Mouse (Mus musculus) liver, embryonic 16.5 days (tissue): ENCODE results near the gene Fam199x. TPM values are rescaled to one million over a fixed set of nuclear protein-coding genes. Genes with fewer than 3 reads are reported as not detected.

ENCODE experiments used
- ATAC-seq: fragments of 200-750 bp; cut with Nextera tagmentation; 2 replicates; pipeline ENCODE4 v1.8.0; 2017; ENCODE audit warnings: low read depth, mild to moderate bottlenecking, moderate number of reproducible peaks, moderate library complexity
- H3K27ac ChIP-seq: fragments of 300-500 bp; sonication (generic); 2 replicates; pipeline ENCODE4 v1.5.1; 2014; ENCODE audit warnings: mild to moderate bottlenecking, low read length
- H3K27me3 ChIP-seq: fragments of 300-500 bp; sonication (generic); 2 replicates; pipeline ENCODE4 v1.6.1; 2014; ENCODE audit warnings: low read depth, low read length, mixed read lengths; ENCODE audit not compliant: control insufficient read depth, insufficient read depth
- H3K36me3 ChIP-seq: fragments of 300-500 bp; sonication (generic); 2 replicates; pipeline ENCODE4 v1.6.1; 2014; ENCODE audit warnings: mild to moderate bottlenecking; ENCODE audit not compliant: control insufficient read depth, insufficient read depth
- H3K4me1 ChIP-seq: fragments of 300-500 bp; sonication (generic); 2 replicates; pipeline ENCODE4 v1.6.1; 2014; ENCODE audit warnings: low read depth, low read length, mixed read lengths; ENCODE audit not compliant: control insufficient read depth
- H3K4me2 ChIP-seq: fragments of 300-500 bp; sonication (generic); 2 replicates; pipeline ENCODE4 v1.6.1; 2014; ENCODE audit warnings: low read depth, low read length, mixed read lengths
- H3K4me3 ChIP-seq: fragments of 300-500 bp; sonication (generic); 2 replicates; pipeline ENCODE4 v1.5.1; 2014; ENCODE audit warnings: low read depth, mild to moderate bottlenecking, low read length
- H3K9ac ChIP-seq: fragments of 300-500 bp; sonication (generic); 2 replicates; pipeline ENCODE4 v1.6.1; 2014; ENCODE audit warnings: low read depth, low read length
- H3K9me3 ChIP-seq: fragments of 300-500 bp; sonication (generic); replicated peaks from 2 replicates; pipeline ENCODE4 v1.6.1; 2016; ENCODE audit warnings: low read length; ENCODE audit not compliant: control insufficient read depth
- WGBS: fragments of 180-500 bp; shearing (Covaris S2); extraction: QIAGEN DNeasy Blood & Tissue Kit; methylation state at CpG from one replicate; pipeline ENCODE4 v1.1.7; 2014; ENCODE audit not compliant: insufficient replicate concordance; 5-methylcytosine and 5-hydroxymethylcytosine counted together
- polyA plus RNA-seq: library from polyadenylated mRNA; unstranded; fragments of >200 nt; fragmentation: Nextera tagmentation; extraction: Ambion mirVana; gene quantifications from 2 replicates; pipeline ENCODE4 v1.2.1, GENCODE M21; 2015

Gene Fam199x
- polyA plus RNA-seq, result 0.90 TPM in 2 replicates

DNA sequence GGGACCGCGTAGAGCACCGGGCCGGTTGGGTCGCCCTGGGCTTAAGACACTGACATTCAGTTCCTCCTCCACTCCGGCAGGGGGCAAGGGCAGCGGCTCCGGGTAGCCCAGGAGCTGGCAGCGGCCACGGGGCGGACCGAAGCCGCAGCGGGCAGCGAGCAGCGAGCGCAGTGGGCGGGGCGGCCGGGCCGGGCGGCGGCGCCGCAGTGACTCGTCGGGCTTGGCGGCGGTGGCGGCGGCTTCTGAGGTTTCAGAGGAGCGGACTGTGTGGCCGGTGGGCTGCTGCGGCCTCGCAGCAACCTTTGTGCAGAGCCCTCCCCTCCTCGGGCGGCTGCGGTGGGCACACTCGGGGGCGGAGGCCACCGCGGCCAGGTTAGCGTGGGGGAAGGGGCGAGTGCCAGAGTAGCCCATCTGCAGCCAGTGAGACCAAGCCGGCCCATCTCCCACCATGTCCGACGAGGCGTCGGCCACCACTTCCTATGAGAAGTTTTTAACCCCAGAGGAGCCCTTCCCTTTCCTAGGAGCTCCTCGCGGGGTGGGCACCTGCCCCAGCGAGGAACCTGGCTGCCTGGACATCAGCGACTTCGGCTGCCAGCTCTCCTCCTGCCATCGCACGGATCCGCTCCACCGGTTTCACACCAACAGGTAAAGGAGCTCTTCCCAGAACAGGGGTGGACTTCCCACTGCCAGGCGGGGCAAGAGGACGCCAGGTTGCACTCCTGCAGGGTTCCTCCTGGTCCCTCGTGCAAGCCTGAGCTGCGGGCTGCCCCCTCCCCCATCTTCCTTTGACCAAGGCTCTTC is at the start of gene Fam199x:
TSS of gene Fam199x (plus strand) at position 170 of the 801 bp plus-strand sequence.
- Histone ChIP-seq H3K4me3 (peak within 1 kb of the TSS; percentile 68), H3K4me1 (no peaks in the 10 kb centered on the region; the same call in 1 of the 2 replicates), H3K4me2 (peak within 1 kb of the TSS; percentile 76), H3K9ac (peak within 1 kb of the TSS; percentile 61), H3K36me3 (no peaks in the 10 kb centered on the region), H3K27me3 (no peaks in the 10 kb centered on the region), H3K27ac (no peak within 1 kb of the TSS), H3K9me3 (no peaks in the 10 kb centered on the region)
- peak; percentile 92 for ATAC-seq
- 19% methylated on average over 57 of the region's 62 CpGs for WGBS

DNA sequence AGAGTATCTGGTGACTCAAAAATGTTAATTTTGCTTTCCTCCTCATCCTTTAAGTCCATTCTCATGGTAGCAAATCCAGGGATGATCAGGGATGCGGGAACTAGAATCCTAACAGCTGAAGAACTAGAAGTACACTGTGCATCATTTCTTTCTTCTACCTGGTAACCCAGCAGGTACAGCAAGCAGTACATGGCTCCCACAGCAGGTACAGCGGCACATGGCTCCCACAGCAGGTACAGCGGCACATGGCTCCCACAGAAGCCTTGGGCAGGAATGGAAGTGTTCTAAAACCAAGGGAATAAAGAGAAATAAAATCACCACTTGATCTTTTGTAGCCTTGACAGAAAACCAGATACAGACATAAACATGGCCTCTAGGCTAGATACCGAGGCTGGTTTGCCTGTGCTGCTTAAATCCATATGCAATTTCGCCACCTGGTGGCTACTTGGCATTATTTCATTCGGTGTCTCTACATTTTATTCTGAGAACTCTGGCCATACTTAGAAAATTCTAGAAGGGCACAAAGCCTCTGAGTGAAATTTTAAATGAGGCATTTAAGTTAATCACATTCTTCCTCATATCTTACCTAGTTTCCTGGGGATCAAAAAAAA is 34.2 kb upstream of the Fam199x start:
- Histone ChIP-seq H3K4me3 (no peak overlapping the region), H3K27me3 (no peaks in the 10 kb centered on the region), H3K27ac (no peak overlapping the region), H3K4me1 (no peaks in the 10 kb centered on the region), H3K4me2 (no peak overlapping the region), H3K36me3 (no peaks in the 10 kb centered on the region), H3K9ac (no peak overlapping the region), H3K9me3 (no peaks in the 10 kb centered on the region)
- ATAC-seq, result no peak
- WGBS, result 46% methylated on average over 6 of the region's 6 CpGs

DNA sequence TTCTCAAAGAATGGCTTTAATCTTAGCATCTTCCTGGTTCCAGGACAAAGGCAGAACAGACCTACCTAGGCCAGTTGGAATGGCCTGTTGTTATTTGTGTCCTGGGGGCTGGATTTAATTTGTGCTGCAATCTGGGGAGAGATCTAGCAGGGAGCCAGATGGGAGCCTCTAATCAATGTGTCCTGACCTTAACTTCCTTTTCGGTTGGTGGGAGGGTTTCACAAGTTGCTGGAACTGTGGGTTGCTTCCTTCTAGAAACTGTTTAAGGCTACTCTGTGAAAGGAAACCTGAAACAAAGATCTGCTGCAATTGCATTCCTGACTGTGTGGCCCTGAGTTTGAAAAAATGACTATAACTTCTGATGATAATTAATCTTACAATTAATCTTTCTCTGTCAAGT is 31.7 kb upstream of the Fam199x start:
- no peak overlapping the region for H3K4me3 ChIP-seq
- H3K4me2 ChIP-seq, result no peak overlapping the region
- H3K9me3 ChIP-seq, result no peaks in the 10 kb centered on the region
- no peaks in the 10 kb centered on the region for H3K27me3 ChIP-seq
- H3K27ac ChIP-seq, result no peak overlapping the region
- H3K4me1 ChIP-seq, result no peaks in the 10 kb centered on the region
- WGBS, result 58% methylated on average over 1 of the region's 1 CpGs
- no peak for ATAC-seq
- no peaks in the 10 kb centered on the region for H3K36me3 ChIP-seq
- no peak overlapping the region for H3K9ac ChIP-seq

DNA sequence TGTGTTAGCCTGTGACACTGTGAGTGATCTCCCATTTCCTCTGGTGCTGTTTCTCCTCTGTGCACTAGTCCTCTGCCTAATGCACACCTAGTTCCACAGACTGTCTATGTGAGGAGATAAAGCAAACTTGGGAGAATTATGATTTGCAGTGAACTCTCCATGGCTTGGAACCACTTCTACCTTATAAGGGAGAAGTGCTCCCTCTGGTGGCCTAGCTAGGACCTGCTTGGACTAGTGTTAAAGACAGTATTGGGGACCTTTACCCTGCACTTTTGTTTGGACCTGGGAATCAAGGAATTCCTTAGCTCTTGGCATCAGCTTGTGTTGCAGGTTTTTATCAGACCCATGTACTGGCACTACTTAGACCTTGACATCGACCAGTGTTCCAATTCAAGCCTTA is 30.1 kb upstream of the Fam199x start:
- H3K9me3 ChIP-seq, result no peaks in the 10 kb centered on the region
- no peak overlapping the region for H3K9ac ChIP-seq
- ATAC-seq, result 0 out of 2 replicates have a peak, but pooled peaks have one; percentile 35
- WGBS, result 23% methylated on average over 1 of the region's 1 CpGs
- H3K27ac ChIP-seq, result no peak overlapping the region
- H3K4me3 ChIP-seq, result no peak overlapping the region
- H3K36me3 ChIP-seq, result no peaks in the 10 kb centered on the region
- H3K4me1 ChIP-seq, result no peaks in the 10 kb centered on the region
- no peak overlapping the region for H3K4me2 ChIP-seq
- no peaks in the 10 kb centered on the region for H3K27me3 ChIP-seq

DNA sequence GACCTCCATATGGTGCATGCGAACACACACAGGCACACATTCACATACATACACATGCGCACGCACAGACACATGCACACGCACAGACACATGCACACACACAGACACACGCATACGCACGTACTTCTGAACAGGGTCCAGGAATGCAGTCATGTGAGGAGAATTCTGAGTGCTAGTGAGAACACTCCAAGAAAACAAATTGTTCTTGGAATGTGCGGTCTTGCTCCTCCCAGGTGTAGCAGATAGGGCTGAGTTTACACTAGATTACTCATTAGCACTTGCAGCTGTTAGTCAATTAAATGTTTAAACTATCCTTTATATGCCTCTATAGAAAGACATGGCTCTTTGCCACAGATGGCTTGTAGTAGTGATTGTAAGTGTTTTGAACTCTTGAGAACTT is 18.5 kb upstream of the Fam199x start:
- Histone ChIP-seq H3K4me1 (no peaks in the 10 kb centered on the region), H3K9ac (no peak overlapping the region), H3K4me3 (no peak overlapping the region), H3K27ac (no peak overlapping the region), H3K9me3 (no peaks in the 10 kb centered on the region), H3K27me3 (no peaks in the 10 kb centered on the region), H3K4me2 (no peak overlapping the region), H3K36me3 (no peaks in the 10 kb centered on the region)
- 89% methylated on average over 8 of the region's 8 CpGs for WGBS
- no peak for ATAC-seq

DNA sequence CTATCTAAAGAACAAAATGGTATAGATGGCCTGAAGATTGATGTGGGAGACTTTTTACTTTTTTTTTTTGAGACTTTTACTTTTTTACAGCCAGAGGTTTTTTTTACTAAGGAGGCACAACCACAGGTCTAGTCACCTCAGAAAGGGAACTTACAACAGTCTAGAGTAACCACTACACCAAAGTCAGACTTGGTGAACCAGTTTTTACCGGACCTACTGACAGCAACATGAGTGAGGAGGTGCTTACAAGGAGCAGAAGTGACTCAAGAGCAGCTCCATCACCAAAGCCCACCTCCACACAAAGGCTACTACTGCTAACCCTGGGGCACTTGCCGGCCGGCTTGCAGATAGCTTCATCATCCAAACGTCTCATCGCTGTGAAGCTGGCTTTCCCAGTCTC is 17.7 kb upstream of the Fam199x start:
- H3K4me2 ChIP-seq, result no peak overlapping the region
- no peak for ATAC-seq
- H3K27me3 ChIP-seq, result no peaks in the 10 kb centered on the region
- H3K36me3 ChIP-seq, result no peaks in the 10 kb centered on the region
- H3K27ac ChIP-seq, result no peak overlapping the region
- H3K4me1 ChIP-seq, result no peaks in the 10 kb centered on the region
- 79% methylated on average over 5 of the region's 5 CpGs for WGBS
- H3K4me3 ChIP-seq, result no peak overlapping the region
- no peaks in the 10 kb centered on the region for H3K9me3 ChIP-seq
- no peak overlapping the region for H3K9ac ChIP-seq

DNA sequence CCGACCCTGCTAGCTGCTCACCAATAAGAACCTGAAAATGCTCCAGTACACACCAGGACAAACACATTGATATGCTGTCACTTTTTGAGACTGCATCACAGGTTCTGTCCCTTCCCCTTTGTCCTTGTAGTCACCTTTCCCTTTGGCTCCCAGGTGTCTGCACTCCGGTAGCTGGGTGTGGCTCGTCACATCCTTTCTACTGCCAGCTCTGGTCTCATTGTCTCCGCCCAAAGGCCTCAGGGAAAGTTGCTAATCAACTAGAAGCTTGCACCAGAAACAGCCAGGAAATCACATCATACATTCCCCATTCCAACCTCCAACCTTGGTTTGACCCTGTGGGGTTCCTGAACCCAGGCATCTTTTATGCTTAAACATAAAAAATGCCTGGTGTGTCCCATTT is 15.1 kb upstream of the Fam199x start:
- Histone ChIP-seq H3K9me3 (no peaks in the 10 kb centered on the region), H3K4me2 (no peak overlapping the region), H3K4me1 (peaks cover 2% of the 10 kb centered on the region), H3K9ac (no peak overlapping the region), H3K36me3 (no peaks in the 10 kb centered on the region), H3K27ac (no peak overlapping the region), H3K4me3 (no peak overlapping the region), H3K27me3 (no peaks in the 10 kb centered on the region)
- 61% methylated on average over 4 of the region's 4 CpGs for WGBS
- no peak for ATAC-seq

DNA sequence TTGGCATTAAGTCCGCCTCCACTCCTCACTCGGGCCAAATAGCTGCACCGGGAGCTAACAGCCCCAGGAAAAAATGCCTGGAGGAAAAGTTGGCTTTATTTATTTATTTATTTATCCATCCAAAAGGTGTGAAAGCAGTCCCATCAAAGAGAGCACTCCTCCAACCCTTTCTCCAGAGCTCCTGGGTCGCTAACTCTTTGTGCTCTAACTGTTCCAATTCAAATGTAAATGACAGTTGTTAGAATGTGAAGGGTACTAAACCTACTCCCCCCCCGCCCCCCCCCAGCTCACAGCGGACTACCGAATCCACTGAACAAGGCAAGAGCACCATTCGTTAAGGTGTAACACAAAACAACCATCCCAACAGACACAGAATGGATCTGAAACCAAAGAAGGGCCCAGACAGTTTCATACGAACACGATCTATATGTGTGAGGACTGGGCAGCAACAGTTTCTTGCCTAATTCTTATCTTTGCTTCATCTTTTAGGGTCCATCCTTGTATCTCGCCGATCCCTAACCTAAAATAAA is 11.9 kb upstream of the Fam199x start:
- Histone ChIP-seq H3K27me3 (no peaks in the 10 kb centered on the region), H3K36me3 (no peaks in the 10 kb centered on the region), H3K4me2 (peak overlapping the region; percentile 68), H3K27ac (no peak overlapping the region; the same call in 1 of the 2 replicates), H3K4me1 (peaks cover 2% of the 10 kb centered on the region), H3K9me3 (no peaks in the 10 kb centered on the region), H3K9ac (peak overlapping the region; percentile 66), H3K4me3 (peak overlapping the region; percentile 72)
- ATAC-seq, result peak; percentile 15; the same call in 1 of the 2 replicates
- WGBS, result 21% methylated on average over 12 of the region's 12 CpGs

DNA sequence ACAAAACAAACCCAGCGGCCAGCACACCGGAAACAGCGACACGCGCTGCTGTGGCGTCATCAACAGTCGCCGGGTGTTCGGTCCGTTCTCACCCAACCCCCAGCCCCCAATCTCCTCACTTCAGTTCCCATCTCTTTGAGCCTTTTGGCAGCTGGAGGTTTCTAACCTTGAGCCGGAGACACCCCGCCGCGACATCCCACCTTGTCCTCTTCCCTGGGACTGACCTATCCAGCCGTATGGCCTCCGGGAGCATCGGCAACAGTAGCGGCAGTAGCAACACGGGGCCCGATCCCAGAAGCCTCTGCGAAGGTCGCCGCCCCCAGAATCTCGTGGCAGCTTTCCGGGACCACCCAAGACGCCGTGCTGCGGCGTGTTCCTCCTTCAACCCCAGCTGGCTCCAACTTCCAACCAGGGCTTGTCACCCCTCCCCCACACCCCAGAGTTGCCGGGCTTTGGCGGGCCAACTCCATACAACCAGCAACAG is 11.4 kb upstream of the Fam199x start, which contains the start of gene Slc25a53:
TSS of gene Slc25a53 (minus strand) at position 303 of the 484 bp plus-strand sequence.
- 23% methylated on average over 31 of the region's 31 CpGs for WGBS
- H3K9me3 ChIP-seq, result no peaks in the 10 kb centered on the region
- ATAC-seq, result peak; percentile 89

More for the DNA sequence above, 11.4 kb upstream of the Fam199x start, which contains the start of gene Slc25a53:
- peak within 1 kb of the TSS; percentile 72 for H3K4me3 ChIP-seq
- H3K27ac ChIP-seq, result peak within 1 kb of the TSS; percentile 80
- no peaks in the 10 kb centered on the region for H3K27me3 ChIP-seq
- peak within 1 kb of the TSS; percentile 66 for H3K9ac ChIP-seq
- peaks cover 2% of the 10 kb centered on the region for H3K4me1 ChIP-seq
- no peaks in the 10 kb centered on the region for H3K36me3 ChIP-seq
- H3K4me2 ChIP-seq, result peak within 1 kb of the TSS; percentile 68
